Mouse (Mus musculus) cerebellum, adult 11-12 months (tissue): ENCODE results near the gene Hecw1.
A peak's percentile ranks its signal among the peaks of the same experiment; 100 is the strongest.

Experiments used
- DNase-seq: peaks from one replicate; pipeline ENCODE4 v3.0.0; 2022

Gene Hecw1

DNA sequence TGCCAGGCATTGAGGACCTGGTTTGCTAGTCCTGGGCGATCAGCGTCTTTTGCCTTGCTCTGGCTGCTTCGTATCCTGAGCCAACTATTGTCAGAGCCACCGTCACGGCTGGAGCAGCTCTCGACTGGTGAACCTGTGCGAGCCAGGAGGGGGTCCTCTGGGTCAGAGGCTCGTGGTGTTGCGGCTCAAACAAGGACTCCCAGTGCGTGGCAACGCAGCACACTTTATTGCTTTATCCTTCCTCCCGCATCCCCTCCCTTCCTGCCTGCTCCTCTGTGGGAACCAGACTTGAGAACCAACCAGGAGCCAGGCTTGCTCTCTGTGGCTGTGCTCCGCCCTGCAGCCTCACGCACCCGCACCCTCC is at the start of gene Hecw1:
TSS of gene Hecw1 (minus strand) at position 323 of the 364 bp plus-strand sequence.
- peak; percentile 71 for DNase-seq

DNA sequence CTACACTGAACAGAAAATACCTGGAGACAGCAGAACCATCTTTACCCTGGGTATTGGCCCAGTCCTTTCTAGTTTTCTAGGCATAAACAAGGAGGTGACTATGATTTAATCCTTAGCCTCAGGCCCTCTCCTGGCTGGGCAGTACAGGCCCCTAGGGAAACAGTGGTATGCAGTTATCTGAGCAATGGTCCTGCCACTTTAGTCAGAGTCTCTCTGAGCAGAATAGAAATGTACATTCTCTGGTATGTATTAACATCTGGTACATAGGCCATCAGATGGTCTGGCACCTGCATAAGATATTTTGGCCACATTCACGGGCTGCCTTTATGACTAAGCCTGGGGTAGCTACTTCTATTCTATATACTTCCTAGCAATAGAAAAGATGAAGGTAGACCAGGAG is 38.3 kb upstream of the Hecw1 start:
- DNase-seq, result no peak

DNA sequence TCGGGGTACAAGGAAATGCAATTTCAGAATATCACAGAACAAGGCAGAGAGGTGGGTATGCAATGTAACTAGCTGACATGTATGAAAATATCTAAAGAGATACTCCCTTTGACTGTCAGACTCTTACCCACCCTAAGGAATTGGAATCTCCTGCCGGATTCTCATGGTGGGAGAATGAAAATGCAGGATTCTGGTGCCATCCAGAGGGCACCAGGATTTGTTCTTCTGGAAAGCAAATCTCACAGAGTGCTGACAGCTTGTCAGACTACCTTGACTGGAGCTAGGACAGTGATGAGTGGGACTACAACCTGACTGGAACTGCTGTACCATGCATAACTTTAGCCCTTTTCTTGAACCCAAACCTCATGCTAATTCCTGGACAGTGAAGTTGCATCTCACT is 29.6 kb upstream of the Hecw1 start:
- no peak for DNase-seq

DNA sequence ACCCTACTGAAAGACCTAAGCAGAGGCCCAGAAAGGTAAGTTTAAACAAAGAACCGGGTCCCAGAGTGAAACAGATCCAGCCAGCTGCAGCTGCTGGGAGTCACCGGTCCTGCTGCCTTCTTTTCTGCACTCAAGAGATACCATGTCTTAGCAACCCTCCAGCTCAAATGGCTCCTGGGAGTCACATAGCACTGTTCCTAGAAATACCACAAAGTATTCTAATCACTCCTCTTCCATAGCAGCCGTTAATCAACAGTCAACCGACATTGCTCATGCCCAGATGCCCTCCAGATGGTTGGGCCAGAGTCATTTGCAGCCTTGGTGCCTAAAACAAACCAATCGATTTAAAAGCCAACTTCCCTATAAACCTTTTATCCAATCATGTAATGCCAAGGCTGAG is 19.8 kb upstream of the Hecw1 start:
- DNase-seq, result no peak

DNA sequence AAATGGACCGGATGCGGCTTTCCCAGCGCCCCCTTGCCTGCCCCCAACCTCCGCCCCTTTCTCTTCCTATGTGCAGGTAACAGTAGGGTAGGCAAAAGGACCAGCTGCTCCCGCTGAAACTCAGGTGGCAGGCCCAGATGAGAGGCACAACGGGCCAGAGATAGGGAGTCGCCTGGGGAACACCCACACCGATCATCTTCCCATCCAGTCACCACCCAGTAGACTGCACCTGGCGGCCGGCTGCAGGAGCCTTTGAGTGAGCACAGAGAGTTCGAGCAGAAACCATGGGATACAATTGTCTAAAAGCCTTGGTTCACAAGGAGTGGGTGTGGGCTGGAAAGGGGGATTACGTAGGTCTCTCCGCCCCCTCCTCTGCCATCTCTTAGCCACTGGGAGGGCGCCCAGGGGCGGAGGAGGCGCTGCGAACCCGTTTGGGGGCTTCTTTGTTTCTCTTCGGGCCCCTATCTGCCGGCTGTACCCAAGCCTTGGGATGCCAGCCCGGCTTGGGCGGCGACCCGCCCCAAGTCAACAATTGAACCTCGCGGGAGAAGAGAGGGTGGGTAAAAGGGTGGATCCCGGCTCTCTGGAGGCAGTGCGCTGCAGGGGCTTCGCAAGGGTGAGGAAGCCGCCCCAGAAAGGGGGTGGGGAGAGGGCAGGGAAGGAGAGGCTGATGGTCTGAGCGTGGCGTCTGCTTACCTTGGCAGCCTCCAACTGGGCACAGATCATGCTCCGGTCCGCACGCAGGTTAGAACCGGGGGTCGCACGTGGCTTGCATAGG is 711 bp downstream of the Hecw1 start:
- peak; percentile 66 for DNase-seq

DNA sequence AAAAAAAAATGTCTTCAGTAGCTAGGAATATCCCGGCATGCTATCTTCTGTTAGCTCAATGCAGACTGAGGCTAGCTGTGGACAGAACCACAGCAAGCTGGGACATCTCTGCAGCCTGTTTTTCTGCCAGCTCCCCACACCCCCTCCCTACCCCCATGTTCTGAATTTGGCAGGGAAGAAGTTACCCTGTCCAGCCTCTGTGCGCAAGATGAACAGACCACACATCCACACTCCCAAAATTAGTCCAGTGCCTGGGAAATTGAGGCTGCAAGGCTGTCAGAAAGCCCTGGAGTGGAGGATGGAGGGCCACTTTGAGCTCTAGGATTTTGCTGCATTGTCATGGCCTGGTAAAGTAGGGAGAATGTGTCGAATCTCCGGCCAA is 1.3 kb downstream of the Hecw1 start:
- peak; percentile 57 for DNase-seq

DNA sequence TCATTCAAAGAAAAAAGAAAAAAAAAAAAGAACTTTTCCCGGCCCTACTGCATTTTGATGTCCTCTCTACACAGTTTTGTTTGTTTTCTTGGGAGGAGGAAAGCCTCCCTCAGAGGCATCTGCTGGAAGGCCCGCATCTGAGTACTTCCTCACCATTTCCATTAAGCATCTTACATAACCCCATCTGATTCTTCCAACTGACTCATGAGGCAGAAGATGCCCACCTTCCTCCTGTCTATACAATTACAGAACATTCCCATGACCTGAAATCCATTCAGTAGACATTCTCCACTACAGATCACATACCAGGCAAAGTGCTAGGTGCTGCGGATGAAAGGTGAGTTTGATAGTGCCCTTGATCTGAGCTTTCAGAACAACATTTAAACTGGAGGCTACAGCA is 3.4 kb downstream of the Hecw1 start:
- no peak for DNase-seq

DNA sequence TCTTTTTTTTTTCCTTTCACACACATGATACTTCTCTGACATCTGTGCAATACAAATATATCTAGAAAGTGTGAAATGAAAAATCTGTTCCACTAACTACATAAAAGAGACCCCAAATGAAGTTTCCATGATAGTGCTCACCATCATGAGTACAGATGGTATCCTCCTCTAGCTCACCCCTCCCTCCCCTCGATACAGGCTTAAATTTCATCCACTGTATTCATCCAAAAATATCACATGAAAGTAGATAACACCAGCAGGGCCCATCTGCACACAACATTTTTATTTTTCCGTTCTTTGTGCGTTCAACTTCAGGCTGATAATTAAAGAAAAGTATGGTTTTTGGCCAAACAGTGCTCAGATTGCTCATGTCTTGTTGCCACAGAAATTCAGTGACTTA is 5.5 kb downstream of the Hecw1 start:
- DNase-seq, result no peak

DNA sequence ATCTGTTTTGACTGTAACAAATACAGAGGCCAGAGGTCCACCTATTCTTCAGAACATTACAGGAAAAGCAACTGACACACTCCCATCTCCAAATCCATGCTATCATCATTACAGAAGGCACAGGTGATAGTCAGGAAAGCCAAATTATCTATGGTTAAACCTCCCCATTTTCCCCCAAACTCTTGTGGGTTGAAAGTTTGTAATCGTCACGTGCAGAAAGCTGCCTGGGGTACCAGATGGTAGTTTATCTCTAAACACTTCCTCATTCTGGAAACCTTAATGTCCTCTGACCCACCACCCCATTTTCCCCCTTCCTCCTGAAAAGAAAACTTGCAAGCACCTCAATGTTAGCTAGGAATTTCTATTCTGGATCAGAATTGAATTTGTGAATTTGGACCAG is 7.9 kb downstream of the Hecw1 start:
- no peak for DNase-seq

DNA sequence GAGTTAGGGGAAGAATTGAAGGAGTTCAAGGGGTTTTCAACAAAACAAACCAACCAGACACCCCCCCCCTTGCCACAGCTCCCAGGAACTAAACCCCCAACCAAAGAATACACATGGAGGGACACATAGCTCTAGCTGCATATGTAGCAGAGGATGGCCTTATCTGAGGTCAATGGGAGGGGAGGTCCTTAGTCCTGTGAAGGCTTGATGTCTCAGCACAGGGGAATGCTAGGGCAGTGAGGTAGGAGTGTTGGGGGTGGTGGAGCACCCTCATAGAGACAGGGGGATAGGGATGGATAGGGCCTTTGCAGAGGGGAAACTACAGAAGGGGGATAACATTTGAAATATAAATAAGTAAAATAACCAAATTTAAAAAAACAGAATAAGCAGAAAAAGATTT is 9.1 kb downstream of the Hecw1 start:
- no peak for DNase-seq

DNA sequence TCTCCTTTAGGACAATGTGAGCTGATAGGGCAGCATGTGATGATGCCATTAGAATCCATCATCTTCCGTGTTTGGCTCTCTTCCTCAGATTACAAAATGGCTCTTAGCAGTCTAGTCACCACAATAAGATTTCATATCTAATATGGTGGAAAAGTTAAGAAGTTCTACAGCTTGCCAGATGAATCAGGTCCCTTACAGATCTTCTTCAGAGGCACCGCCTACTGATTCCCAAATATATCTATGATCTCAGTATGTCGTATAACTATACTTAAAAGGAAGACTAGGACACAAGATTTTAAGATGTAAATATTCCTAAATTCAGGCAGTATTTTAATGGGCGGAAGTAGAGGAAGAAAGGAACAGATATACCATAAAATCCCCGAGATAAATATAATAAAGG is 16.3 kb downstream of the Hecw1 start:
- DNase-seq, result no peak

DNA sequence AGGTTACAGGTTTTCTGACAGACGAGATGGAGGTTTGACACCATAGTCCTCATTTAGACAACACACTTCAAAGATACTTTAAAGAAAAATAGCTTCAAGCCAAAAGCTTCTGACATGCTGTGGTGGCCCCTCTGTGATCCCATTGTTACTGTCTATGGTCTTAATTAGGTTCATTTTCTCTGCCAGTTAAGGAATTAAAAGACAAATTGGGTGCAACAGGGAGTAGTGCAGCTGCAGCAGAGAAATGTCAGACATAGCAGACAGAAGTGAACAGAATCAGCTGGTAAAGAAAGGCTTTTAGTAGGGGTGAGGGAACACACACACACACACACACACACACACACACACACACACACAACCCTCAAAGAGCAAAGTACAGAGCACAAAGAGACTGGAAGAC is 22.8 kb downstream of the Hecw1 start:
- no peak for DNase-seq

DNA sequence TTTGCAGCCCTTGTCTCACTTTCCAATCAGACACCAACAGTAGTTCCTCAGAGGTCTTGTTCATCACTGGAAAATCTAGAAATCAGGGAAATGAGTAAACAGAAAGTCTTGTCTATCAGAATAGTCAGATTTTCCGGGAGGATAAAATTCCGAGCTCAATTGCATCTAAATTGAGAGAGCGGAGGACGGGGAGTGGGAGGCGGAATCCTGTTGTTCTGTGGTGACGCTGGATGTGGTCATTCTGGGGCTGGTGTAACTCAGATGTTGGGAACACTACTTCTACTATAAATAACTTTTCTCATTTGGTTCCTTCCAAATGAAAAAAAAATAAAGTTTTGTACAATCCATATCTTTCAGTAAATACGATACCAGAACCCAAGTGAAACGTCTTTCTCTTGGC is 24.2 kb downstream of the Hecw1 start:
- DNase-seq, result no peak

DNA sequence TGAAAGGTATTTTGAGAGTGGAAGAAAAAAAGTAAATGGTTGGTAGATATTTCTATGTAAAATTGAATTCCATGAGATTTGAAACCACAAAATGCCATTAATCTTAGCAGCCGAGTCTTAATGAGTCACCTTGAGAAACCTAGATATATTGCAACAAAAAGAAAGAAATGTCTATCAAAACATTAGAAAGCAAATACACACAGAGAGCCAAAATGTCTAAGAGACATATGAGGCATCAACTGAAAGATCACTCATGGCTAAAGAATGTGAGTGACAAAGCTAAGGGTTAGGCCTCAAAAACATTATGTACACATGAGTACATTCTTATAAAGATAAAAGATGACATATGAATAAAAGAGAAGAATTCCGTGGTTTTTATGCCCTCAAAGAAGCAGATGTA is 26.1 kb downstream of the Hecw1 start:
- DNase-seq, result no peak

DNA sequence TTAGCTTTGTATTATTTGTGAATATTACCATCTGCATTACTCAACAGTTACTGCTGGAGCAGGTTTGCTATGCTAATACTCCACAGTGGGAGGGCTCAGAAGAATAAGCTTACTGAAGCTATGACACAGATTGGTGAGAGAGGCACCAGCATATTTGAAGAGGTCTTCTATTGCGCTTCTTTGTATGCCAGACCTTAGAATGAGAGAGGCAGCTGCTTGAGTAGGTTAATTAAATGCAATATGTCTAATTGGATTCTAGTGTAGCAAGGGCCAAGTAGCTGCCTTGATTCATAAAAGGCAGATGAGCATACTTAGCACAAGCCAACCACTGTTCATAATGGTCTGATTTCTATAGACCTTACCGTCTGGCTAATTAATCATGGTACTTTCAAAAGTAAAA is 35.2 kb downstream of the Hecw1 start:
- no peak for DNase-seq

DNA sequence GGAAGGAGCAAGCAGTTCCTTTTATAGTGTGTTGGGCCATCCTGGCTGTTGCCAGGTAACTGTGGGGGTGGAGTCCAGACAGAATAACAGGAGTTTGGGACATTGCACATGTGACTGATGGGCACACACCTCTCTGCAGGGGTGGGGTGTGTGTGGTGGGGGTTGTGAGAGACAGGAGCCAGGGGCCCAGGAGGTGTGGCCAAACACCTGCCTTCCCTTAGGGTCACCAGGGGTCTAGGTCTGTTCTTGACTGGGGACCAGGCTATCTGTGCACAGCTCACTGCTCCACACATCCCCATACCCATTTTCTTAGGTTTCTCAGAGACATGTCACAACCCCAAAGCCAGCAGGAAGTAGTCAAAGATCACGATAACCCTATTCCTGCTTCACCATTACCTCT is 51.9 kb downstream of the Hecw1 start:
- DNase-seq, result no peak

DNA sequence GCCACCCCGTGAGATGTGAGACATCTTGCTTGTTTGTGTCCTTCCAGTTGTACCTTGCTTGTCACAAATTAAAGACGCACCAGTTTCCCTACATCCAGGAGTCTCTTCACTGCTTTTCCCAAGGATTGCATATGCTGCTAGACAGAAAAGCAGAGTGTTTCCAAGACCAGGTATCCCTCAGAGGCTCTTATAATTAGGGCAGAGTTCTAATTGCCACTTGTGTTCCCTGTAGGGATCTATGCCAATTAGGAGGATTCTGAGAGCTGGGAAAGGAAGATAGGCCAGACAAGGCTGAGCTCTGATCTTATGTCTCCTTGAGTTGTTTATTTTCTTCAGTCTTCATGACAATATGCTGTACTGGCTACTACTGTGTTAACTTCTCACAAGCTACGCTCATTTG is 55.5 kb downstream of the Hecw1 start:
- DNase-seq, result no peak

DNA sequence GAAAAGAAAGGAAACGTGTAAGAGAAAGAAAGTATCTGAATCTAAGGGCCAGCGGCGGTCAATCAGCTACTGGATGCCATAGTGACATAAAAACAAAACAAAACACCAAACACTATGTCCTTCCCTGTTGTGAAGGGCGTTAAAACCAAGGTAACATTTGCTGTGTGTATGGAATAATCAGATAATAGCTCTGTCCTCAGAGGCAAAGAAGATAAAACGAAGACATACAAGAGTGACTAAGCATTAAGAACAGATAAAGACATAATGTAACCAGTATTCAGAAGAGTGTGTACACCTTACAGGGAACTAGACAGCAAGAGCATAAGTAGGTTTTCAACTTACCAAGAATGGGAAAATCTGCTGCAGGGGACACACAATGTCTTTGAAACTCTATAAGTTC is 62.0 kb downstream of the Hecw1 start:
- DNase-seq, result no peak

DNA sequence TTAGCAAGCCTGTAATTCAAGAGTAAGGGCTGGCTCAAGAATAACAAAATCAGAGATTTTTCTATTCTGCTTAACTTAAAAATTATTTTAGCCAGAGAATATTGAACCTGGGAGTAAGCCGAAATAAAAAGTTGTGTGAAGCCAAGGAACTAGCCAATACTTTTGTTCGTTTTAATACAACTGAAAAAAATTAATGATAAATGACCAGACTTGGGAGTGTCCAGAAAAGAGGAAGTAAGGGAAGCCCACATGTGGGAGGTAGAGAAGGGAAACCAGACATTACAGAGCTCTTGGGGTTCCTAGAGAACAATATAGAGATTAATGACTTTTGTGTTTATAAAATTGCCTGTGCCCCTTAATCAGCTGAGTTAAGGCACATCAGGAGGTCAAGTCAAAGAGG is 66.0 kb downstream of the Hecw1 start:
- DNase-seq, result no peak

DNA sequence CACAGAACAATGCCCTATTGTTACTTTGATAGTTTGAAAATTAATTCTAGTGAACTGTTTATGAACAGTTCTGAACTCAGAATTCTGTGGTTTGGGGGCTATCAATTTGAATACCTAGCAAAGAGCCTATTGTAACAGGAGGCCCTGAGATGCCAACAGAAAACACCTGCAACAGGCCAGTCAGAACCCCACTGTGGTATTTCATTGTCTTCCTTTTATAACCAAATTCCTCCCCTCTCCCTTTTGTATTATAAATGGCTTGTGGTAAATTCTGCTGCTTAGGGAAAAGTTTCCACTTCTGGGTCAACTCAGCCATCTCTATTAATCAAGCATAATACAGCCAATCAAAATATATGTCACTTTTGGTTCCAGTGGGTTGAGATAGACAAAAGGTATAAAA is 83.5 kb downstream of the Hecw1 start:
- DNase-seq, result no peak

DNA sequence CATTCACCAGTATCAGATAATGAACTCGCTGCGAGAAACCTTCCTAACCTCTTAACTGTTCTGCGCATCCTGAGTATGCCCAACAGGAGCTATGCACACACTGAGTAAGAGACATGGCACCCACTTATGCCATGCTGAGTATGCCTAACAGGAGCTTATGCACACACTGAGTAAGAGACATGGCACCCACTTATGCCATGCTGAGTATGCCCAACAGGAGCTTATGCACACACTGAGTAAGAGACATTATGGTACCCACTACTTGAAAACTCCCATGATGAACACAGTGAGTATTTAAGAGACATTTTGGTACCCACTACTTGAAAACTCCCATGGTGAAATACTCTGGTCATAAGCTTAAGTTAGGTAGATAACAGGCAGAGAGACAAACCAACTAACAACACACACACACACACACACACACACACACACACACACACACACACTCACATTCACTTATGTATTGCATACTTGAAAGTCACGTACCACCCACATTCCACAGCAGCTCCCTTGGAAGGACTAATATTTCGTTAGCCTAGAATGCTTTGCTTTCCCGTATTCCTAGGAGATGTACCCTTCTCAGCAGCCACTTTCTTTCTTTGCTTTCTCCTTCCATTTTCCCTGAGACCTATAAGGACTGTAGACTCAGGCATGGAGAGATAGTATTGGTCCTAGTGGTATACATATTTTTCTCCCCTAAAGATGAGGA is 94.0 kb downstream of the Hecw1 start:
- no peak for DNase-seq

DNA sequence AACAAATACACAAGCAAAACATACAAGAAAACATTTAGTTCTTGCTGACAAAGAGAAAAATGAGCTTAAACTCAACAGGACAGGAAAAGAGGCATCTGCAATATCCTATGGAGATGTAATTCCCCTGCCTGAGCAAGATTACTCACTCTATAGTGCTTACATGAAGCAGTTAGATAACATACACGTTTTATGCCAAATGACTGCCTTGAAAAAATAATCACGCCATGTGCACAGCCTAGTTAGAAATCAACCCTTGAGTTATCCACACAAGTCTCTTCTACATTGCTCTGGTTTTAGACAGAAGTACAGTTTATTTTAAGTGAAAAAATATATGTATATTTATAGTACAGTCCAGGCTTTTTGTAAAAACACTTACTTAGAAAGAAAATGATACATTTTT is 98.2 kb downstream of the Hecw1 start:
- no peak for DNase-seq

DNA sequence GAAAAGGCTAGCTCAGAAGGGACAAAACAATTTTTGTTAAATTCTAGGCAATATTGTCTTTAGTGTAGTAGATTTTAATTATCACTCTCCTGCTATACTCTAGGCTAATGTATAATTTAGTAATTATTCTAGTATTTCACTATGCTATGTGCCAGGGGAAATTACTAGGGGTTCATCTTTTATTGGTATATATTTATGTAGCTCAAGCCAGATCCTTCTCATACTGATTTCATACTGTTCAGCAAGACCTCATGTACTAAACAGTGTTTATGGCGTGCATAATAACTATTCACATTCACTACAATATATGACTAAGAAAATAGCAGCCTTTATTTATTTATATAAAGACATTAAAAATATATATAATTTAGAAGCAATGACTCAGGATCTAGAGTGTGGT is 109.6 kb downstream of the Hecw1 start:
- DNase-seq, result no peak

DNA sequence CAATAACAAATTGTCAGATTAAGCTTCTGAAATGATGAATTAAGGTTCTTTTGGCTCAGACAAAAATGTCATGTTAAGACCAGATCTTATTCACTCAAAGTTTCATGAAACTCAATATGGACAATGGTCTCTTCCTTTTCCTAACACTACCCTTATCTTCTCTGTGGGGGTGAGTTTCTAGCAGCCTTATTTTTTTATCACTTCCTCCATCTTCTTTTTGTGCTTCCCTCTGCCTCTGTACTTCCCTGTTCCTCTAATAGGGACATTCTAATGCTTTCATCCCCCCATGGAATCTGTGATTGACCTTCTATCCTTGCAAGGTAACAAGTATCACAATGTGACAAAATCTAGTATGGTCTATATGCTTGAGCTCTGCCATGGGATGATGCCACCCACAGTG is 148.6 kb downstream of the Hecw1 start:
- no peak for DNase-seq

DNA sequence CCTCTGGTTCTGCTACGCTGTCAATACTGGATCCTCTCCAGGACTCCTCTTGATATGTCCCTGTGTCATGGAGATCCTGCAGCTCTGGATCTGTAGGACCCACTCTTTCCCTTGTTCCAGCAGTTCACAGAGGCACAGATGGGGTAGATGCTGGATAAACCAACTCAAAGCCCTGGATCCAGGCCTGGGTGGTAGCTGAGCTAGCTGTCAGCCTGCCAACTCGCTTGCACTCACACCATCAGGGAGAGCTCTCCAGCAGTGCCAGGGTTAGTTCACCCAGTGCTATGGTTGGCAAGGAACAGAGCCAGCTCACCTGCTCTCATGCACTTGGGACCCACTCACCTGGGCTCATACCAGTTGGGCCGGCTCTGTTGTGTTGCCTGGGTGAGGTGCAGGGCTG is 157.5 kb downstream of the Hecw1 start:
- DNase-seq, result peak; percentile 41
